Comparison of ENCODE assay signal across 8 mouse cellular contexts in the genomic region with DNA sequence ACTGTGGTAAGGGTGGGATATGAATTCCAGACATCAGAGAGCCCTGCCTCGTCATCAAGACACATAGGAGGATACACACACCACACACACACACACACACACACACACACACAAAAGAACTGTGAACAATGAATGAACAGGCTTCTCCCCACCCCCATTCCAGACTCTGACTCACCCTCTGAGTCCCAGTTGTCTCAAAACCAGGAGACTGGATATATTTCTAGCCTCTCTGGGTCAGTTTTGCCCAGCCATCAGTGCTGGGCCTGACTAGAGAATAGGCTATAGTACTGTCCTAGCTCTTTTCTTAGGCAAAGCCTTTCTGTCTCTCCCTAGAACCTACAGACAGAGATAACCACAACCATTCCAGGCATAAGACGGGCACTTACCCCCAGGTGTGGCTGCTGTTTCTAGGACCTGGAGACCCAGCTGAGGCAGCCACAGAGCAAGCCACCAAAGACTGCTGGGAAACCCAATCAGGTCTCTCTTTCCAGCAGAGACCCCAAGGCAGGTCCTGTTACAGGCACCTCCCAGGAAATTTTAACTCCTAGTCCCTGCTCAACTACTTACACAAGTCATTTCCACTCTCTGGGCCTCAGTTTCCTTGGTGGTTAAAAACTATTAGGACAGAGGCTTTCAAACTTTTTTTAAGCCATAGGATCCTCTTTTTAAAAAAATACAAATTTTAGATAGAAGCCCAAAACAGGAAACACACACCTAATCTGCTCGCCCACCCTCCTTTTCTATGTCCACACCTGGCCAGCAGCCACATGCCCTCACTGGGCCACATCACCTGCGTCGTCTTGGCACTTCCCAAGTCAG. TPM values are rescaled to one million over a fixed set of nuclear protein-coding genes. Genes with fewer than 3 reads are reported as not detected.
DNase-seq lines count a peak whose midpoint lies in the region; ATAC-seq and TF ChIP-seq lines count a peak whose summit lies in the region.

No protein-coding gene starts in this region.

- no peak for ATAC-seq in intestine, postnatal 0 days
- ATAC-seq in midbrain, embryonic 16.5 days: no peak
- no peak for ATAC-seq in cerebellum, adult (ENCODE audit: insufficient number of reproducible peaks, low FRiP score, low TSS enrichment)

- H3K4me1 ChIP-seq in heart, embryonic 10.5 days: peaks cover 68% of the 10 kb centered on the region
- peaks cover 39% of the 10 kb centered on the region for H3K4me1 ChIP-seq in E14TG2a.4 (replicated peaks; ENCODE audit: low read depth, low read length)
- peaks cover 10% of the 10 kb centered on the region for H3K4me1 ChIP-seq in embryonic fibroblast, embryonic 13.5 days (ENCODE audit: control insufficient read depth, insufficient read depth, low read length)
- H3K4me1 ChIP-seq in intestine, postnatal 0 days (replicated peaks; ENCODE audit: control insufficient read depth, insufficient read depth, low read length): peaks cover 5% of the 10 kb centered on the region; the same call in 1 of the 2 replicates
- H3K4me1 ChIP-seq in midbrain, embryonic 16.5 days (ENCODE audit: control insufficient read depth, insufficient read depth, low read length): peaks cover 28% of the 10 kb centered on the region

- H3K9ac ChIP-seq in intestine, postnatal 0 days (ENCODE audit: low read depth, low read length): peak overlapping the region; percentile 100
- H3K9ac ChIP-seq in midbrain, embryonic 16.5 days (ENCODE audit: low read depth, low read length): peak overlapping the region; percentile 97

- H3K36me3 ChIP-seq in heart, embryonic 10.5 days: peaks cover 28% of the 10 kb centered on the region
- peaks cover 7% of the 10 kb centered on the region for H3K36me3 ChIP-seq in E14TG2a.4 (ENCODE audit: insufficient read depth, low read length)
- H3K36me3 ChIP-seq in intestine, postnatal 0 days (ENCODE audit: control insufficient read depth, insufficient read depth): peaks cover 19% of the 10 kb centered on the region
- H3K36me3 ChIP-seq in midbrain, embryonic 16.5 days (ENCODE audit: control insufficient read depth, insufficient read depth, low read length): peaks cover 7% of the 10 kb centered on the region; the same call in 1 of the 2 replicates

- H3K4me3 ChIP-seq in heart, embryonic 10.5 days: peak overlapping the region; percentile 86
- H3K4me3 ChIP-seq in E14TG2a.4 (replicated peaks; ENCODE audit: low read length): peak overlapping the region; percentile 87
- H3K4me3 ChIP-seq in embryonic fibroblast, embryonic 13.5 days (ENCODE audit: insufficient read depth, low read length): peak overlapping the region; percentile 96
- peak overlapping the region; percentile 90 for H3K4me3 ChIP-seq in intestine, postnatal 0 days (ENCODE audit: low read depth, low read length)
- H3K4me3 ChIP-seq in midbrain, embryonic 16.5 days (ENCODE audit: low read depth, low read length): peak overlapping the region; percentile 92

- H3K27me3 ChIP-seq in heart, embryonic 10.5 days (ENCODE audit: insufficient read depth, poor library complexity, severe bottlenecking): no peaks in the 10 kb centered on the region
- H3K27me3 ChIP-seq in E14TG2a.4 (ENCODE audit: insufficient read depth, low read length): peaks cover 57% of the 10 kb centered on the region
- H3K27me3 ChIP-seq in intestine, postnatal 0 days (replicated peaks; ENCODE audit: control insufficient read depth, insufficient read depth, low read length): no peaks in the 10 kb centered on the region
- peaks cover 3% of the 10 kb centered on the region; the same call in 1 of the 2 replicates for H3K27me3 ChIP-seq in midbrain, embryonic 16.5 days (ENCODE audit: control insufficient read depth, insufficient read depth, low read depth, low read length)

- no peak for DNase-seq in heart, embryonic 10.5 days (ENCODE audit: low spot score)
- DNase-seq in heart, adult 11 months: no peak
- no peak for DNase-seq in cerebellum, adult 9-10 months

- TF ChIP-seq POLR2A in embryonic fibroblast, embryonic 13.5 days (IDR thresholded peaks at IDR 0.05; ENCODE audit: low read depth, low read length): peak; percentile 78

- no peak for TF ChIP-seq CTCF in E14TG2a.4 (conservative IDR thresholded peaks at IDR 0.05; ENCODE audit: low read length)
- TF ChIP-seq CTCF in embryonic fibroblast, embryonic 13.5 days (IDR thresholded peaks at IDR 0.05; ENCODE audit: borderline replicate concordance, insufficient read depth, low read length): no peak
- TF ChIP-seq CTCF in intestine, postnatal 0 days (IDR thresholded peaks at IDR 0.05; ENCODE audit: low read depth): no peak

- peak overlapping the region; percentile 97 for H3K27ac ChIP-seq in heart, embryonic 10.5 days
- H3K27ac ChIP-seq in embryonic fibroblast, embryonic 13.5 days (ENCODE audit: insufficient read depth, low read length): peak overlapping the region; percentile 92
- H3K27ac ChIP-seq in intestine, postnatal 0 days (ENCODE audit: low read depth, low read length): peak overlapping the region; percentile 99
- H3K27ac ChIP-seq in midbrain, embryonic 16.5 days (ENCODE audit: low read length): peak overlapping the region; percentile 79

- H3K9me3 ChIP-seq in heart, embryonic 10.5 days: no peaks in the 10 kb centered on the region
- no peaks in the 10 kb centered on the region for H3K9me3 ChIP-seq in E14TG2a.4 (ENCODE audit: low read length)
- H3K9me3 ChIP-seq in intestine, postnatal 0 days (ENCODE audit: control insufficient read depth): no peaks in the 10 kb centered on the region
- no peaks in the 10 kb centered on the region for H3K9me3 ChIP-seq in midbrain, embryonic 16.5 days (replicated peaks; ENCODE audit: control insufficient read depth, low read length, poor library complexity, severe bottlenecking)

- 14% methylated on average over 5 of the region's 5 CpGs for WGBS in heart, embryonic 10.5 days
- WGBS in intestine, postnatal 0 days: 21% methylated on average over 5 of the region's 5 CpGs
- 25% methylated on average over 5 of the region's 5 CpGs for WGBS in midbrain, embryonic 16.5 days

- peak overlapping the region; percentile 89 for H3K4me2 ChIP-seq in intestine, postnatal 0 days (replicated peaks; ENCODE audit: low read depth)
- peak overlapping the region; percentile 65 for H3K4me2 ChIP-seq in midbrain, embryonic 16.5 days (ENCODE audit: low read length)

RNA-seq across cellular contexts. Expression of gene Furin, which starts 4.0 kb away (rescaled TPM):
- 18.1 and 20.7 TPM in 2 replicates for polyA plus RNA-seq in heart, embryonic 10.5 days (2016; fragmentation: Nextera tagmentation; extraction: Ambion mirVana)
- 71.5 and 83.7 TPM in 2 replicates for polyA plus RNA-seq in embryonic fibroblast, embryonic 13.5 days (2011; ENCODE audit: insufficient read length, low read depth, missing spikeins)
- polyA plus RNA-seq in intestine, postnatal 0 days (2015; fragmentation: Nextera tagmentation; extraction: Ambion mirVana): 25.5 and 26.4 TPM in 2 replicates
- 3.9 and 4.1 TPM in 2 replicates for polyA plus RNA-seq in midbrain, embryonic 16.5 days (2015; fragmentation: Nextera tagmentation; extraction: Ambion mirVana)

RNA-seq across cellular contexts. Expression of gene Fes, which starts 13.5 kb away (rescaled TPM):
- polyA plus RNA-seq in heart, embryonic 10.5 days (2016; fragmentation: Nextera tagmentation; extraction: Ambion mirVana): 9.7 and 11.7 TPM in 2 replicates
- 7.5 and 7.9 TPM in 2 replicates for polyA plus RNA-seq in embryonic fibroblast, embryonic 13.5 days (2011; ENCODE audit: insufficient read length, low read depth, missing spikeins)
- polyA plus RNA-seq in intestine, postnatal 0 days (2015; fragmentation: Nextera tagmentation; extraction: Ambion mirVana): 6.2 and 6.7 TPM in 2 replicates
- 2.7 and 3.4 TPM in 2 replicates for polyA plus RNA-seq in midbrain, embryonic 16.5 days (2015; fragmentation: Nextera tagmentation; extraction: Ambion mirVana)

RNA-seq across cellular contexts. Expression of gene Man2a2, which starts 30.1 kb away (rescaled TPM):
- polyA plus RNA-seq in heart, embryonic 10.5 days (2016; fragmentation: Nextera tagmentation; extraction: Ambion mirVana): 20.0 and 20.9 TPM in 2 replicates
- polyA plus RNA-seq in embryonic fibroblast, embryonic 13.5 days (2011; ENCODE audit: insufficient read length, low read depth, missing spikeins): 47.6 and 55.1 TPM in 2 replicates
- polyA plus RNA-seq in intestine, postnatal 0 days (2015; fragmentation: Nextera tagmentation; extraction: Ambion mirVana): 4.8 and 5.3 TPM in 2 replicates
- 25.2 and 25.8 TPM in 2 replicates for polyA plus RNA-seq in midbrain, embryonic 16.5 days (2015; fragmentation: Nextera tagmentation; extraction: Ambion mirVana)

RNA-seq across cellular contexts. Expression of gene Hddc3, which starts 58.3 kb away (rescaled TPM):
- 18.3 and 18.4 TPM in 2 replicates for polyA plus RNA-seq in heart, embryonic 10.5 days (2016; fragmentation: Nextera tagmentation; extraction: Ambion mirVana)
- 12.2 and 15.4 TPM in 2 replicates for polyA plus RNA-seq in embryonic fibroblast, embryonic 13.5 days (2011; ENCODE audit: insufficient read length, low read depth, missing spikeins)
- 8.3 and 8.8 TPM in 2 replicates for polyA plus RNA-seq in intestine, postnatal 0 days (2015; fragmentation: Nextera tagmentation; extraction: Ambion mirVana)
- polyA plus RNA-seq in midbrain, embryonic 16.5 days (2015; fragmentation: Nextera tagmentation; extraction: Ambion mirVana): 23.3 and 27.7 TPM in 2 replicates
